Mouse (Mus musculus) cerebellum, adult (tissue): ENCODE data around the gene Bex4.

Experiments used
- ATAC-seq: cut with Nextera tagmentation; 2 replicates; pipeline ENCODE4 v1.9.2; 2017; ENCODE audit warnings: mild to moderate bottlenecking, moderate library complexity, mixed read lengths; ENCODE audit not compliant: insufficient number of reproducible peaks, low FRiP score, low TSS enrichment

Gene Bex4

DNA sequence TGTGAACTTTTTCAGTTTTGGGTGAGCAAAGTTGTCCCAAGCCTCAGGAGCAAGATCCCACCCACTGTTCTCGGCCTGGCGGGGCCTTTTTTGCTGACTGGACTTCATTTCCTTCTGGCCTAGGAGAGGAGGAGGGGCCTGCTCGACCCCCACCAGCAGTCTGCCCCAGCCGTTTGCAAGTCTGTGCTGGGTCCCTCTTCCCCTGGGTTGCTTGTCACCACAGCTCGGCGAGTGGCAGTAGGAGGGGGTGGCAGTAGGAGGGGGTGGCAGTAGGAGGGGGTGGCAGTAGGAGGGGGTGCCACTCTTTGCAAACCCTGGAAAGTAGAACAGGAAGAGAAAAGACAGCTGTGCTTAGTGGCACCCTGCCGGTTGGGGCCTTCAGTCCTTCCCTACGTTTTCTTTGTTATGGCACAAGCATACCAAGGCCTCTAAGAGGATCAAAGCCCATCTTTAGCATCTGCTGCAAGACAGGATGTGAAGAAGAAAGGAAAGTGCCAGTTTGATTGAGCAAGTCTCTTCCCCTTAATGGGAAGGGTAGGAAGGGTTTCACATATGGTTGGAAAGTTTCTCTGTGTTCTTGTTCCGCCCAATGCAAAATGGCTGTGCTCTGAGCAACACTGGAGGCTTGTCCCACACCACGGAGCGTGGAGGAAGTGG is 42.2 kb downstream of the Bex4 start:
- ATAC-seq, result no peak

DNA sequence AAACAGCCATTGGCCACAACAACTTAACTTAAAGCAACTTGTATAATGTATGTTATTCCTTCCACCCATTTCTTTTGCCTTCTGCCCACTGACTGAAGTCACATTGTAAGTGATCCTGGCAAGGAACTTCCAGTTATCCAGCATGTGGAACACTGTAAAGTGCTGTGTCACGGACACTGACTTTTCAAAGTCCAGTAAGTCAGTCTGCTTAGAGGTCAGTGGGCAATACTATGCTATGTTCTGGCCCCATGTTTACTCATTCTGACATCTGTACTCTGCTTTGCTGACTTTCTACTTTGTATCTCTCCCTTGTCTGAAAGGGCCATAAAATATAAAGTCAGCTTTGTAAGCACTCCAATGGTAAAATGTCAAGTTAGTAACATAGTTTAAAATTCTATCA is 44.3 kb downstream of the Bex4 start:
- no peak for ATAC-seq
